Mouse (Mus musculus) mouse trophoblast stem cell (cell line): ENCODE measurements around the gene Lgals4.
"Not testable (repeated sequence)": the region's sequence is repeated elsewhere in the genome, so short reads cannot be mapped to it uniquely, and the experiment has no call there.

Experiments
- in situ Hi-C, 2 experiments: fragments of 300-500 bp; cut with MseI, MboI; formaldehyde crosslinking; loops; 2 replicates in 1 of 2; 3 replicates in 1 of 2; pipeline ENCODE4 v1.15.1; 2025

The Lgals4 gene

GRCm38 (mm10) chr7:28863540-28863939 is 29.9 kb downstream of the Lgals4 start, which contains the start of gene Lgals7:
TSS of gene Lgals7 (plus strand) at chr7:28863853.
- in situ Hi-C loops, result no loop called here

GRCm38 (mm10) chr7:28864288-28864750 is 30.7 kb downstream of the Lgals4 start:
- in situ Hi-C loops, result no loop called here

GRCm38 (mm10) chr7:28865481-28866300 is 32.0 kb downstream of the Lgals4 start:
- in situ Hi-C loops, result loop anchor here (5.0 kb wide), 2 partner anchors 73 to 78 kb away; partner anchors contain the start of gene Rinl (in 1 of the 2)

GRCm38 (mm10) chr7:28866769-28867507 is 33.3 kb downstream of the Lgals4 start:
- in situ Hi-C loops, result loop anchor here (5.0 kb wide), 2 partner anchors 75 to 80 kb away; partner anchors contain the start of gene Rinl (in 1 of the 2)

- in situ Hi-C loops, result loop anchor here (5.0 kb wide), 2 partner anchors 75 to 80 kb away; partner anchors contain the start of gene Rinl (in 1 of the 2)
Observed at GRCm38 (mm10) chr7:28867508-28868340, 34.1 kb downstream of the Lgals4 start.

- in situ Hi-C loops, result no loop called here
Observed at GRCm38 (mm10) chr7:28870901-28871664, 37.4 kb downstream of the Lgals4 start.

- in situ Hi-C loops, result no loop called here
Observed at GRCm38 (mm10) chr7:28874565-28874964, 40.9 kb downstream of the Lgals4 start.

- in situ Hi-C loops, result no loop called here
Observed at GRCm38 (mm10) chr7:28876099-28876498, 42.4 kb downstream of the Lgals4 start.

- in situ Hi-C loops, result no loop called here
Observed at GRCm38 (mm10) chr7:28877155-28877554, 43.5 kb downstream of the Lgals4 start.

GRCm38 (mm10) chr7:28877856-28878255 is 44.2 kb downstream of the Lgals4 start:
- in situ Hi-C loops, result no loop called here

- in situ Hi-C loops, result no loop called here
Observed at GRCm38 (mm10) chr7:28879606-28880005, 46.0 kb downstream of the Lgals4 start.

GRCm38 (mm10) chr7:28880554-28880953 is 46.9 kb downstream of the Lgals4 start:
- in situ Hi-C loops, result no loop called here

- in situ Hi-C loops, result no loop called here
Observed at GRCm38 (mm10) chr7:28881199-28881598, 47.5 kb downstream of the Lgals4 start, which contains the start of gene Capn12. TSS of gene Capn12 (plus strand) at chr7:28881422.

- in situ Hi-C loops, result no loop called here
Observed at GRCm38 (mm10) chr7:28883039-28883438, 49.4 kb downstream of the Lgals4 start.

GRCm38 (mm10) chr7:28883704-28884103 is 50.0 kb downstream of the Lgals4 start:
- in situ Hi-C loops, result not testable (repeated sequence)

GRCm38 (mm10) chr7:28886486-28886885 is 52.8 kb downstream of the Lgals4 start:
- in situ Hi-C loops, result no loop called here

- in situ Hi-C loops, result no loop called here
Observed at GRCm38 (mm10) chr7:28888701-28889161, 55.1 kb downstream of the Lgals4 start.
